In genomic region chr14:61045446-61046090, GRCm38 (mm10) we compare ENCODE assay signal across 8 mouse cellular contexts. TPM values are rescaled to one million over a fixed set of nuclear protein-coding genes. Genes with fewer than 3 reads are reported as not detected.
A peak's percentile ranks its signal among the peaks of the same experiment; 100 is the strongest.
DNase-seq lines count a peak whose midpoint lies in the region; ATAC-seq and TF ChIP-seq lines count a peak whose summit lies in the region.

No protein-coding gene starts in this region.

- no peaks in the 10 kb centered on the region for H3K27me3 ChIP-seq in spleen, adult 2 months (ENCODE audit: control insufficient read depth, insufficient read depth, low read length)
- peaks cover 19% of the 10 kb centered on the region; the same call in 1 of the 2 replicates for H3K27me3 ChIP-seq in limb, embryonic 10.5 days (ENCODE audit: low read depth, poor library complexity, severe bottlenecking)
- H3K27me3 ChIP-seq in myocyte (ENCODE audit: control insufficient read depth, insufficient read depth, insufficient read length) = peaks cover 21% of the 10 kb centered on the region

- no peaks in the 10 kb centered on the region for H3K4me1 ChIP-seq in spleen, adult 2 months (ENCODE audit: control insufficient read depth, insufficient read depth, insufficient read length)
- peaks cover 47% of the 10 kb centered on the region for H3K4me1 ChIP-seq in limb, embryonic 10.5 days

- DNase-seq in spleen, adult 2 months (ENCODE audit: low read depth in 1 of 2, low spot score in 2 of 2) = no peak
- DNase-seq in spleen, postnatal 4 days (ENCODE audit: low spot score in 2 of 2) = no peak
- no peak for DNase-seq in limb, embryonic 10.5 days (ENCODE audit: low spot score)
- no peak for DNase-seq in left cerebral cortex, adult 8-10 months (ENCODE audit: low spot score in 2 of 2)
- DNase-seq in gastrocnemius, postnatal 25 days = no peak
- no peak for DNase-seq in layer of hippocampus, postnatal 14 days (ENCODE audit: low spot score in 2 of 2)

- peak overlapping the region; percentile 46 for H3K4me3 ChIP-seq in spleen, adult 2 months (ENCODE audit: extremely low read depth, insufficient read depth, insufficient read length)
- H3K4me3 ChIP-seq in limb, embryonic 10.5 days = peak overlapping the region; percentile 57
- no peak overlapping the region for H3K4me3 ChIP-seq in myocyte

- WGBS in spleen, adult 2 months = 7% methylated on average over 19 of the region's 19 CpGs
- under 1% methylated on average over 19 of the region's 19 CpGs for WGBS in limb, embryonic 10.5 days

- no peaks in the 10 kb centered on the region for H3K79me2 ChIP-seq in myocyte (ENCODE audit: control insufficient read depth, insufficient read depth)

- peak overlapping the region; percentile 66 for H3K4me2 ChIP-seq in myocyte (ENCODE audit: low read depth)

- no peaks in the 10 kb centered on the region for H3K9me3 ChIP-seq in limb, embryonic 10.5 days (replicated peaks)

- no peak overlapping the region for H3K27ac ChIP-seq in spleen, adult 2 months (ENCODE audit: insufficient read depth, low read length)
- peak overlapping the region; percentile 90 for H3K27ac ChIP-seq in limb, embryonic 10.5 days

- H3ac ChIP-seq in myocyte (ENCODE audit: control insufficient read depth, insufficient read length) = no peak overlapping the region

- TF ChIP-seq POLR2A in spleen, adult 2 months (IDR thresholded peaks at IDR 0.05; ENCODE audit: low read depth, low read length) = no peak
- no peak for TF ChIP-seq POLR2A in myocyte (IDR thresholded peaks at IDR 0.05; ENCODE audit: insufficient read length, low read depth)

- TF ChIP-seq CTCF in spleen, adult 2 months (IDR thresholded peaks at IDR 0.05; ENCODE audit: extremely low read depth, insufficient read depth, insufficient read length, insufficient replicate concordance) = no peak

- ATAC-seq in granulocyte monocyte progenitor cell, adult 5-6 weeks (replicated peaks; ENCODE audit: poor library complexity, severe bottlenecking) = peak; percentile 20; the same call in 1 of the 2 replicates

- no peaks in the 10 kb centered on the region for H3K36me3 ChIP-seq in spleen, adult 2 months (ENCODE audit: control insufficient read depth, insufficient read depth, low read length)
- H3K36me3 ChIP-seq in limb, embryonic 10.5 days = no peaks in the 10 kb centered on the region
- no peaks in the 10 kb centered on the region for H3K36me3 ChIP-seq in myocyte (ENCODE audit: control insufficient read depth, insufficient read depth)

TF ChIP-seq in myocyte, 11 proteins besides CTCF, POLR2A, EP300 and RAD21:
- TF ChIP-seq USF1 (IDR thresholded peaks at IDR 0.05; ENCODE audit: low read depth) (no peak), POLR2AphosphoS2 (IDR thresholded peaks at IDR 0.05; ENCODE audit: insufficient read length, low read depth) (no peak), REST (IDR thresholded peaks at IDR 0.05; ENCODE audit: insufficient read depth, insufficient read length) (no peak), MYOG (IDR thresholded peaks at IDR 0.05; ENCODE audit: control insufficient read depth in 1 of 3, insufficient read depth in 1 of 3, insufficient read length in 2 of 3, low read depth in 2 of 3) (no peak), MAX (IDR thresholded peaks at IDR 0.05; ENCODE audit: low read depth) (no peak), MYOD1 (IDR thresholded peaks at IDR 0.05; ENCODE audit: control insufficient read depth in 1 of 3, insufficient read length in 2 of 3, low read depth in 2 of 3) (no peak), TCF3 (IDR thresholded peaks at IDR 0.05; ENCODE audit: insufficient read length, low read depth) (no peak)
TF ChIP-seq in myocyte: peak in this region for 0.

RNA-seq across cellular contexts. Expression of gene Tnfrsf19, which starts 0.7 kb away (rescaled TPM):
- 1.2 and 1.9 TPM in 2 replicates for polyA plus RNA-seq in spleen, adult 2 months (2012; rRNA removed)
- total RNA-seq in granulocyte monocyte progenitor cell, adult 5-6 weeks (2014; fragmentation: Nextera tagmentation) = not detected in 2 replicates
- not detected in 2 replicates for total RNA-seq in granulocyte monocyte progenitor cell, adult 5-6 weeks (2017)
- 26.7 and 30.9 TPM in 2 replicates for polyA plus RNA-seq in limb, embryonic 10.5 days (2016; fragmentation: Nextera tagmentation; extraction: Ambion mirVana)
- 0.80 TPM for polyA plus RNA-seq in myocyte (2012; fragmentation: generic; extraction: Trizol)
- 10 to 100 TPM; 44.5 to 52.1 (median 47.5) TPM for total RNA-seq in left cerebral cortex, adult 8-10 months (2022)
- total RNA-seq in gastrocnemius, postnatal 25 days (2021) = 1 to 10 TPM; 6.1 to 8.5 TPM
- 10 to 100 TPM; 62.9 to 65.4 TPM for total RNA-seq in layer of hippocampus, postnatal 14 days (2021)

Comparison
In these comparisons a context has a peak if more than half of its experiments do, and no peak if none do; other contexts are left out.
1. RNA of gene Tnfrsf19, which starts 0.7 kb away (total RNA-seq): 62.9 to 65.4 TPM in layer of hippocampus, postnatal 14 days, 44.5 to 52.1 TPM in left cerebral cortex, adult 8-10 months and 6.1 to 8.5 TPM in gastrocnemius, postnatal 25 days; not detected in granulocyte monocyte progenitor cell, adult 5-6 weeks; every median in the first group is over 4 times any median in the second.